Mouse (Mus musculus) CD4-positive, CD25-positive, alpha-beta regulatory T cell, adult 4 months (primary cell): Measurements from ENCODE around the gene Flg. TPM values are rescaled to one million over a fixed set of nuclear protein-coding genes. Genes with fewer than 3 reads are reported as not detected.

Experiments
- ATAC-seq: one replicate; pipeline ENCODE4 v1.8.0; 2017
- polyA plus RNA-seq, 2 experiments: library from polyadenylated mRNA; unstranded; fragments of 100-300 nt; shearing (Covaris generic); gene quantifications; one replicate each; pipeline ENCODE4 v1.2.1; 2017

Gene Flg
- polyA plus RNA-seq = not detected

DNA sequence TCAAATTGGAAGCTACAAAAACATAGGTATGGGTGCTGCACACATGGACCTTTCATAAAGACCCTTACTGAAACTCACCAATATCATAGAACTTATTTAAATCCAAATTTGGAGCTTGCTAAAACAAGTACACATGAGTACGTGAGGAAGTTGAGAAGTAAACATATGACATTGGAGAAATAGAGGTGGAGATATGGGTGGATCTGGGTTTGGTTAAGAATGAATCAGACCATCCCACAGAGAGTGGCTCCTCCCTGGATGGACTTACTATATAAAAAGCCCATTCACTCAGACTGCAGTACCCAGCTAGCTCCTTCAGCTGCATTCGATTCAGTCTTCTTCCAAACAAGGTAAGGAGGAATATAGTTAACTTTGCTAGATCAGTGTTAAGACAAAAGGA, at the start of gene Flg:
Gene Flg (plus strand): TSS at position 301 of the 400 bp plus-strand sequence.
- no peak for ATAC-seq

- no peak for ATAC-seq
Measured at GRCm38 (mm10) chr3:93297542-93297941, 24.2 kb downstream of the Flg start.

GRCm38 (mm10) chr3:93299832-93300231, 26.5 kb downstream of the Flg start:
- no peak for ATAC-seq

DNA sequence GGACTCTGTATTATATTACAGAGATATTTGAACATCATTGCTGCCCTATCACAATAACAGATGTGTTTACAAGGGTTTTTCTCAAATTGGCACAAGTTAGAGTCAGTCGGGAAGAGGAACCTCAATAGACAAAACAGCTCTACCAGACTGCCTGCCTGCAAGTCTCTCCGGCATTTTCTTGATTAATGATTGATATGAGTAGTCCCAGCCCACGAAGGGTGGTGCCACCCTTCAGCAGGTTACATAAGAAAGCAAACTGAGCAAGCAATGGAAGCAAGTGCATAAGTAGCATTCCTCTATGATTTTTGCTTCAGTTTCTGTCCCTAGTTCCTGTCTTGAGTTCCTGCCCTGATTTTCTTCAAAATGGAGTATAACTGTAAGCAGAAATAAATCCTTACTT, 28.6 kb downstream of the Flg start:
- no peak for ATAC-seq

DNA sequence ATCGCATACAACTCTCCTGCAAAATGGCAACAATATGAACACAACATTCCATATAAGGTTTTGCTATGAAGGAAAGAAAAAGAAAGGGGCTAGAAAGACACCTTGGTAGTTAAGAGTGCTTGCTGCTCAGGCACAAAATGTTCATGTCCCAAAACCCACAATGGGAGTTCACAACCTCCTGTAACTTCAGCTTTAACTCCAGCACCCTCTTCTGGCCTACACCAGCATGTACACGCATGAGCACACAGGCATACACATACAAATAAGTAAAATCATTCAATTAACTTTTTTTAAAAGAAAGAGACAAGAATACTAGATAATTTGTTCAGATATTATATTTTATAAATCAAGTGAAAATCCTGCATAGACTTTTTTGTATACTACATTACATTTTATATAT, 32.8 kb downstream of the Flg start:
- ATAC-seq = no peak

GRCm38 (mm10) chr3:93311371-93311770, 38.0 kb downstream of the Flg start:
- no peak for ATAC-seq

GRCm38 (mm10) chr3:93314388-93314787, 41.1 kb downstream of the Flg start:
- no peak for ATAC-seq

- no peak for ATAC-seq
Measured at GRCm38 (mm10) chr3:93319449-93319848, 46.1 kb downstream of the Flg start, which contains the start of gene Hrnr. Hrnr (plus strand) TSS chr3:93319749.

- ATAC-seq = no peak
Measured at GRCm38 (mm10) chr3:93337749-93338148, 64.4 kb downstream of the Flg start.

- no peak for ATAC-seq
Measured at GRCm38 (mm10) chr3:93340021-93340420, 66.7 kb downstream of the Flg start.

Other genes starting within 250 kb of the Flg start
- gene Gm4858, start 204.7 kb upstream of the Flg start, polyA plus RNA-seq = under 1 TPM in 1 of 2 experiments, not detected in 1; 0.19 TPM
- gene Crnn, start 128.7 kb upstream of the Flg start, polyA plus RNA-seq = not detected
- not detected for gene Flg2, start 76.2 kb upstream of the Flg start, polyA plus RNA-seq
- not detected for gene Hrnr, start 46.2 kb downstream of the Flg start, polyA plus RNA-seq
- gene Rptn, start 120.2 kb downstream of the Flg start, polyA plus RNA-seq = not detected
- not detected for gene Tchh, start 168.8 kb downstream of the Flg start, polyA plus RNA-seq
- not detected for gene Tchhl1, start 195.2 kb downstream of the Flg start, polyA plus RNA-seq
- gene S100a11, start 247.0 kb downstream of the Flg start, polyA plus RNA-seq = 100 to 1,000 TPM; 613 to 644 TPM